Mouse (Mus musculus) midbrain, postnatal 0 days (tissue): ENCODE results near the gene Rbm4b. TPM values are rescaled to one million over a fixed set of nuclear protein-coding genes. Genes with fewer than 3 reads are reported as not detected.

Experiments used
- ATAC-seq: fragments of 200-750 bp; cut with Nextera tagmentation; 2 replicates; pipeline ENCODE4 v1.8.0; 2017; ENCODE audit warnings: moderate number of reproducible peaks, mild to moderate bottlenecking, moderate TSS enrichment, moderate library complexity; ENCODE audit not compliant: low FRiP score
- DNase-seq: peaks from one replicate; pipeline ENCODE4 v3.0.0-alpha.2; 2015; ENCODE audit warnings: low spot score
- H3K27ac ChIP-seq: fragments of 300-500 bp; sonication (generic); 2 replicates; pipeline ENCODE4 v1.5.1; 2014; ENCODE audit warnings: low read depth, mild to moderate bottlenecking, low read length, mixed read lengths
- H3K27me3 ChIP-seq: fragments of 300-500 bp; sonication (generic); 2 replicates; pipeline ENCODE4 v1.6.1; 2014; ENCODE audit warnings: low read length, control low read depth, mixed read lengths; ENCODE audit not compliant: insufficient read depth
- H3K36me3 ChIP-seq: fragments of 300-500 bp; sonication (generic); 2 replicates; pipeline ENCODE4 v1.6.1; 2014; ENCODE audit warnings: low read length, control low read depth, mixed read lengths; ENCODE audit not compliant: insufficient read depth
- H3K4me1 ChIP-seq: fragments of 300-500 bp; sonication (generic); 2 replicates; pipeline ENCODE4 v1.6.1; 2014; ENCODE audit warnings: mild to moderate bottlenecking, control low read depth, antibody characterized with exemption, low read length, mixed read lengths; ENCODE audit not compliant: insufficient read depth
- H3K4me2 ChIP-seq: fragments of 300-500 bp; sonication (generic); 2 replicates; pipeline ENCODE4 v1.6.1; 2014; ENCODE audit warnings: low read depth, mild to moderate bottlenecking, low read length, mixed read lengths; ENCODE audit not compliant: poor library complexity, severe bottlenecking
- H3K4me3 ChIP-seq: fragments of 300-500 bp; sonication (generic); 2 replicates; pipeline ENCODE4 v1.5.1; 2014; ENCODE audit warnings: low read depth, mild to moderate bottlenecking, low read length, moderate library complexity
- H3K9ac ChIP-seq: fragments of 300-500 bp; sonication (generic); replicated peaks from 2 replicates; pipeline ENCODE4 v1.6.1; 2014; ENCODE audit warnings: mild to moderate bottlenecking, low read length, moderate library complexity, mixed read lengths; ENCODE audit not compliant: poor library complexity, severe bottlenecking
- H3K9me3 ChIP-seq: fragments of 300-500 bp; sonication (generic); 2 replicates; pipeline ENCODE4 v1.6.1; 2016; ENCODE audit warnings: low read length, control low read depth
- CTCF ChIP-seq: IDR thresholded peaks from 2 replicates; pipeline ENCODE4 v1.5.1; 2016; ENCODE audit warnings: antibody characterized with exemption, mild to moderate bottlenecking
- WGBS: fragments of 180-500 bp; shearing (Covaris S2); extraction: QIAGEN DNeasy Blood & Tissue Kit; methylation state at CpG from one replicate; pipeline ENCODE4 v1.1.7; 2014; 5-methylcytosine and 5-hydroxymethylcytosine counted together
- polyA plus RNA-seq: library from polyadenylated mRNA; unstranded; fragments of >200 nt; fragmentation: Nextera tagmentation; extraction: Ambion mirVana; gene quantifications from 2 replicates; pipeline ENCODE4 v1.2.1, GENCODE M21; 2015
- total RNA-seq: library from RNA; depleted of rRNA; stranded (reverse); fragments of >200 nt; gene quantifications from 2 replicates; pipeline ENCODE4 v1.2.3, GENCODE M21; 2014

Gene Rbm4b
- total and polyA plus RNA-seq, 2 experiments from 2014 or later, result 63.2 to 89.7 TPM

DNA sequence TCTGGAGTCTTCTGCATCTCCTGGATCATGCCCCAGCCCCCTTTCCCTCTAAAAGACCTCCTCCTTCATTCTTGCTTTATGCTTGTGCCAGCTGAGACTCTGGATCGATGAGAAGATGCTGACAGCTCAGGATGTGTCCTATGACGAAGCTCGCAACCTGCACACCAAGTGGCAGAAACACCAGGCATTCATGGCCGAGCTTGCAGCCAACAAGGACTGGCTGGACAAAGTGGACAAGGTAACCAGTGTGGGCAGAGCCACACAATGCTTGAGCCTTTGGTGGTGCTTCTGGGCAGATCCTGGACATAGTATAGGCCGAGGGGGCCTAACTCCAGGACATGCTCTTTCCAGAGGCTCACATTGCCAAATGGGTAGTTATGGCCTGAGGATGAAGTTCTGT is 16.5 kb upstream of the Rbm4b start:
- Histone ChIP-seq H3K27me3 (no peaks in the 10 kb centered on the region), H3K4me2 (no peak overlapping the region), H3K4me1 (no peaks in the 10 kb centered on the region), H3K27ac (no peak overlapping the region), H3K36me3 (peaks cover 69% of the 10 kb centered on the region), H3K4me3 (no peak overlapping the region), H3K9me3 (no peaks in the 10 kb centered on the region), H3K9ac (no peak overlapping the region)
- WGBS, result 90% methylated on average over 5 of the region's 5 CpGs
- TF ChIP-seq CTCF, result no peak
- no peak for ATAC-seq
- no peak for DNase-seq

- no peak for TF ChIP-seq CTCF
- no peak overlapping the region for H3K9ac ChIP-seq
- H3K4me2 ChIP-seq, result no peak overlapping the region
- no peaks in the 10 kb centered on the region for H3K9me3 ChIP-seq
- no peak overlapping the region for H3K4me3 ChIP-seq
- no peak overlapping the region for H3K27ac ChIP-seq
- DNase-seq (no peak), ATAC-seq (no peak)
- peaks cover 82% of the 10 kb centered on the region for H3K36me3 ChIP-seq
- H3K4me1 ChIP-seq, result no peaks in the 10 kb centered on the region
- 83% methylated on average over 10 of the region's 10 CpGs for WGBS
- no peaks in the 10 kb centered on the region for H3K27me3 ChIP-seq
Observed at GRCm38 (mm10) chr19:4741482-4741881, 14.8 kb upstream of the Rbm4b start.

GRCm38 (mm10) chr19:4742229-4742628 is 14.1 kb upstream of the Rbm4b start:
- peaks cover 83% of the 10 kb centered on the region for H3K36me3 ChIP-seq
- H3K4me2 ChIP-seq, result no peak overlapping the region
- WGBS, result 91% methylated on average over 6 of the region's 6 CpGs
- TF ChIP-seq CTCF, result no peak
- no peaks in the 10 kb centered on the region for H3K4me1 ChIP-seq
- DNase-seq, result no peak
- no peak overlapping the region for H3K4me3 ChIP-seq
- H3K9me3 ChIP-seq, result no peaks in the 10 kb centered on the region
- no peak for ATAC-seq
- H3K27me3 ChIP-seq, result no peaks in the 10 kb centered on the region
- H3K9ac ChIP-seq, result no peak overlapping the region
- no peak overlapping the region for H3K27ac ChIP-seq

DNA sequence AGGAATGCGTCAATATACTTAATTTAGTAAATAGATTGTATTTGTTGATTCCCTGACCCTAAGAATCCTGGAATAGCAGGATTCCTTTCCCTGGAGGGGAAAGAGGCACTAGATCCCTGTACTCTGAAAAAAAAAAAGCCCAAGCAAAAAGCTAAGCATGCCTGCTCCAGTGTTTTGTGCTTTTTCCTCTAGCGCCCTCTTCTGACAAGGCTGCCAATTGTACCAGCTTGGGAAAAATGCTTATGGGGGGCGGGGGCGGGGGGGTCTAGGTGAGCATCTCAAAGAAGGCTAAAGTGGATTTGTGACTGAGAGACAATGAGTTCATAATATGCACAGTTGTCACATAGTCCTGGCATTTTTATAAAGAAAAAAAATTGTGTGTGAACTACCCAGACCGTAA is 12.8 kb upstream of the Rbm4b start:
- TF ChIP-seq CTCF, result peak; percentile 74
- Histone ChIP-seq H3K4me2 (no peak overlapping the region), H3K4me3 (no peak overlapping the region), H3K27me3 (no peaks in the 10 kb centered on the region), H3K9me3 (no peaks in the 10 kb centered on the region), H3K4me1 (no peaks in the 10 kb centered on the region), H3K9ac (no peak overlapping the region), H3K36me3 (peaks cover 82% of the 10 kb centered on the region), H3K27ac (no peak overlapping the region)
- DNase-seq, result peak; percentile 66
- ATAC-seq, result no peak
- 39% methylated on average over 5 of the region's 5 CpGs for WGBS

DNA sequence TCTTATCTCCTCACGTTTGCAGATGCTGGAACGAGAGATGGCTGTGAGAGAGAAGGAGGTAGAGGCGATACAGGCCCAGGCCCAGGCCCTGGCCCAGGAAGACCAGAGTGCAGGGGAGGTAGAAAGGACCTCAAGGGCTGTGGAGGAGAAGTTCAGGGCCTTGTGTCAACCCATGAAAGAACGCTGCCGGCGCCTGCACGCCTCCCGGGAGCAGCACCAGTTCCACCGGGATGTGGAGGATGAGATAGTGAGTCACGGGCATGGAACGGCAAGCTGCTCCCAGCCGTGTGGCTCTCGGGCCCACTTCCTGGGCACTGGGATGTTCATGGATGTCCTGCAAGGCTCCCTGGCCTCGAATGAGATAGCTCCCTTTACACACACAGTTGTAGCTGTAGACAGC is 12.3 kb upstream of the Rbm4b start:
- WGBS, result 81% methylated on average over 14 of the region's 14 CpGs
- Histone ChIP-seq H3K27ac (no peak overlapping the region), H3K4me2 (no peak overlapping the region), H3K9ac (no peak overlapping the region), H3K4me3 (no peak overlapping the region), H3K4me1 (no peaks in the 10 kb centered on the region), H3K36me3 (peaks cover 84% of the 10 kb centered on the region), H3K9me3 (no peaks in the 10 kb centered on the region), H3K27me3 (no peaks in the 10 kb centered on the region)
- no peak for TF ChIP-seq CTCF
- no peak for DNase-seq
- no peak for ATAC-seq

DNA sequence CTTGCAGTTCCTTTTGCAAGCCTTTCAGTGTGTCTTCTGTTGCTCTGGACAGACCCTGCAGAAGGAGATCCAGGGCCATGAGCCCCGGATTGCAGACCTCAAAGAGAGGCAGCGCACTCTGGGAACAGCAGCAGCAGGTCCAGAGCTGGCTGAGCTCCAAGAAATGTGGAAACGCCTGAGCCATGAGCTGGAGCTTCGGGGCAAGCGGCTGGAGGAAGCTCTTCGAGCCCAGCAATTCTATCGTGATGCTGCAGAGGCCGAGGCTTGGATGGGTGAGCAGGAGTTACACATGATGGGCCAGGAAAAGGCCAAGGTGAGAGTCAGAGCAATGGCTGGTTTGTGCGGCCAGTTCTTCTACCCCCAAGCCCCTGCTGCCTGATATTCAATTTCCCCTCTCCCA is 11.2 kb upstream of the Rbm4b start:
- Histone ChIP-seq H3K9me3 (no peaks in the 10 kb centered on the region), H3K9ac (no peak overlapping the region), H3K36me3 (peaks cover 82% of the 10 kb centered on the region), H3K27ac (no peak overlapping the region), H3K4me2 (no peak overlapping the region), H3K27me3 (no peaks in the 10 kb centered on the region), H3K4me3 (no peak overlapping the region), H3K4me1 (no peaks in the 10 kb centered on the region)
- ATAC-seq (no peak), DNase-seq (peak; percentile 49)
- WGBS, result 68% methylated on average over 9 of the region's 9 CpGs
- TF ChIP-seq CTCF, result no peak
